Mouse (Mus musculus) erythroblast, embryonic 14.5 days (primary cell): Measurements from ENCODE around the gene Aoc3.

Source experiments
- GATA1 ChIP-seq: IDR thresholded peaks from 2 replicates; pipeline ENCODE4 v1.6.1; 2012; ENCODE audit warnings: low read length, inconsistent platforms, mixed read lengths
- TAL1 ChIP-seq: IDR thresholded peaks from 3 replicates; pipeline ENCODE4 v1.6.1; 2012; ENCODE audit warnings: low read length, inconsistent platforms, mixed read lengths

- TF ChIP-seq GATA1, result no peak
- TF ChIP-seq TAL1, result no peak
These were observed 7.8 kb downstream of the Aoc3 start for GRCm38 (mm10) chr11:101338123-101338760.
